Mouse (Mus musculus): ENCODE results near the gene Psenen. TPM values are rescaled to one million over a fixed set of nuclear protein-coding genes. Genes with fewer than 3 reads are reported as not detected.

Psenen gene
- total RNA-seq, 1 experiment = 65.3 TPM

DNA sequence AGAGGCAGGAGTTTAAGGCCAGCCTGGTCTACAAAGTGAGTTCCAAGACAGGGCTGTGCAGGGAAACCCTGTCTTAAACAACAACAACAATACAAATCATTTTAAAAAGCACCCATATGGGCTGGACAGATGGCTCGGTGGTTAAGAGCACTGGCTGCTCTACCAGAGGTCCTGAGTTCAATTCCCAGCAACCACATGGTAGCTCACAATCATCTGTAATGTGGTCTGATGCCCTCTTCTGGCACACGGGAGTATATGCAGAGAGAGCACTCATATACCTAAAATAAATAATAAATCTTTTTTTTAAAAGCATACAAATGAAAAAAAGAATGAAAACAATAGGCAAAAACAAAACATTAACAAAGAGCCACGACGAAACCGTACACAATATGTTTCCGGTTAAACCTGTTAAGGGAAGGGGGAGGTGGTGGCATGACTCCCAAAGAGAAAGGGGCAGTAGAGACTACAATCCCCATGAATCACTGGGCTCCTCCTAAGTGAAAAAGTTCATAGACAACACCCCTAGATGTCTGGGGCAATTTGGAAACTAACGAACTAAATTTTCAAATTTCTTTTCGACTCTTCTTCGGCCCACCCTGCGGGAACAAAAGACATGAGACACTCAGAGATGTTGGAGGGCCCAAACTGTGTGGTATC, 11.9 kb downstream of the Psenen start:
- peak; percentile 69 for DNase-seq (ENCODE audit: low read depth, low spot score)
- H3K4me3 ChIP-seq (ENCODE audit: insufficient read depth in 1 of 2, low read depth in 1 of 2, low read length in 2 of 2, poor library complexity in 1 of 2, severe bottlenecking in 1 of 2) = peak overlapping the region; percentile 89 to 95
- in situ Hi-C loops (cut with MboI; ENCODE audit: low sequenced_read_pairs in 2 of 2, unreplicated experiment in 2 of 2) = no loop called here
- H3K9ac ChIP-seq (ENCODE audit: insufficient read depth, low read depth, low read length, poor library complexity, severe bottlenecking) = peak overlapping the region; percentile 85
- peak overlapping the region; percentile 95 for H3K27ac ChIP-seq (ENCODE audit: insufficient read depth, low read depth, low read length, poor library complexity, severe bottlenecking)
- peaks cover 0 to 8% of the 10 kb centered on the region in 2 experiments; a peak in 2 of 4 replicates for H3K4me1 ChIP-seq (ENCODE audit: control insufficient read depth in 2 of 2, insufficient read depth in 2 of 2, low read length in 2 of 2, poor library complexity in 1 of 2)
- TF ChIP-seq HCFC1 (IDR thresholded peaks at IDR 0.05; ENCODE audit: borderline replicate concordance, insufficient read depth, low read length) (peak; percentile 94), ZNF384 (IDR thresholded peaks at IDR 0.05; ENCODE audit: low read depth, low read length) (no peak), ZC3H11A (IDR thresholded peaks at IDR 0.05; ENCODE audit: borderline replicate concordance, low read depth, low read length) (no peak), CHD2 (IDR thresholded peaks at IDR 0.05; ENCODE audit: low read depth, low read length) (no peak), MAFK (IDR thresholded peaks at IDR 0.05; ENCODE audit: insufficient read depth, low read depth, low read length) (no peak)
- H3K9me3 ChIP-seq (ENCODE audit: control insufficient read depth, insufficient read depth, low read depth, low read length) = no peaks in the 10 kb centered on the region
- peaks cover 13% of the 10 kb centered on the region for H3K36me3 ChIP-seq (ENCODE audit: control insufficient read depth, insufficient read depth, low read length, poor library complexity, severe bottlenecking)

- Histone ChIP-seq H3K27ac (ENCODE audit: insufficient read depth, low read depth, low read length, poor library complexity, severe bottlenecking) (no peak overlapping the region), H3K9ac (ENCODE audit: insufficient read depth, low read depth, low read length, poor library complexity, severe bottlenecking) (no peak overlapping the region), H3K36me3 (ENCODE audit: control insufficient read depth, insufficient read depth, low read length, poor library complexity, severe bottlenecking) (peaks cover 9% of the 10 kb centered on the region), H3K4me1 (ENCODE audit: control insufficient read depth in 2 of 2, insufficient read depth in 2 of 2, low read length in 2 of 2, poor library complexity in 1 of 2) (peaks cover 0 to 8% of the 10 kb centered on the region in 2 experiments; a peak in 2 of 4 replicates), H3K4me3 (ENCODE audit: insufficient read depth in 1 of 2, low read depth in 1 of 2, low read length in 2 of 2, poor library complexity in 1 of 2, severe bottlenecking in 1 of 2) (no peak overlapping the region), H3K9me3 (ENCODE audit: control insufficient read depth, insufficient read depth, low read depth, low read length) (no peaks in the 10 kb centered on the region)
- DNase-seq (ENCODE audit: low read depth, low spot score) = no peak
- in situ Hi-C loops (cut with MboI; ENCODE audit: low sequenced_read_pairs in 2 of 2, unreplicated experiment in 2 of 2) = no loop called here
- TF ChIP-seq MAFK (IDR thresholded peaks at IDR 0.05; ENCODE audit: insufficient read depth, low read depth, low read length) (no peak), ZNF384 (IDR thresholded peaks at IDR 0.05; ENCODE audit: low read depth, low read length) (no peak), ZC3H11A (IDR thresholded peaks at IDR 0.05; ENCODE audit: borderline replicate concordance, low read depth, low read length) (no peak), HCFC1 (IDR thresholded peaks at IDR 0.05; ENCODE audit: borderline replicate concordance, insufficient read depth, low read length) (no peak), CHD2 (IDR thresholded peaks at IDR 0.05; ENCODE audit: low read depth, low read length) (no peak)
Measured at GRCm38 (mm10) chr7:30550603-30551002, 12.8 kb downstream of the Psenen start.

- peaks cover 3% of the 10 kb centered on the region; the same call in 1 of the 2 replicates for H3K36me3 ChIP-seq (ENCODE audit: control insufficient read depth, insufficient read depth, low read length, poor library complexity, severe bottlenecking)
- DNase-seq (ENCODE audit: low read depth, low spot score) = no peak
- H3K9ac ChIP-seq (ENCODE audit: insufficient read depth, low read depth, low read length, poor library complexity, severe bottlenecking) = no peak overlapping the region
- no peak overlapping the region for H3K4me3 ChIP-seq (ENCODE audit: insufficient read depth in 1 of 2, low read depth in 1 of 2, low read length in 2 of 2, poor library complexity in 1 of 2, severe bottlenecking in 1 of 2)
- in situ Hi-C loops (cut with MboI; ENCODE audit: low sequenced_read_pairs in 2 of 2, unreplicated experiment in 2 of 2) = no loop called here
- H3K27ac ChIP-seq (ENCODE audit: insufficient read depth, low read depth, low read length, poor library complexity, severe bottlenecking) = no peak overlapping the region
- H3K9me3 ChIP-seq (ENCODE audit: control insufficient read depth, insufficient read depth, low read depth, low read length) = no peaks in the 10 kb centered on the region
- peaks cover 0 to 8% of the 10 kb centered on the region in 2 experiments; a peak in 2 of 4 replicates for H3K4me1 ChIP-seq (ENCODE audit: control insufficient read depth in 2 of 2, insufficient read depth in 2 of 2, low read length in 2 of 2, poor library complexity in 1 of 2)
- no peak for TF ChIP-seq ZNF384 (IDR thresholded peaks at IDR 0.05; ENCODE audit: low read depth, low read length)
- peak; percentile 69 for TF ChIP-seq HCFC1 (IDR thresholded peaks at IDR 0.05; ENCODE audit: borderline replicate concordance, insufficient read depth, low read length)
Measured at GRCm38 (mm10) chr7:30549880-30550279, 13.5 kb downstream of the Psenen start.

- in situ Hi-C loops (cut with MboI; ENCODE audit: low sequenced_read_pairs in 2 of 2, unreplicated experiment in 2 of 2) = no loop called here
- Histone ChIP-seq H3K27ac (ENCODE audit: insufficient read depth, low read depth, low read length, poor library complexity, severe bottlenecking) (no peak overlapping the region), H3K9me3 (ENCODE audit: control insufficient read depth, insufficient read depth, low read depth, low read length) (no peaks in the 10 kb centered on the region), H3K4me3 (ENCODE audit: insufficient read depth in 1 of 2, low read depth in 1 of 2, low read length in 2 of 2, poor library complexity in 1 of 2, severe bottlenecking in 1 of 2) (no peak overlapping the region), H3K4me1 (ENCODE audit: control insufficient read depth in 2 of 2, insufficient read depth in 2 of 2, low read length in 2 of 2, poor library complexity in 1 of 2) (peaks cover 0 to 19% of the 10 kb centered on the region in 2 experiments; a peak in 2 of 4 replicates), H3K36me3 (ENCODE audit: control insufficient read depth, insufficient read depth, low read length, poor library complexity, severe bottlenecking) (peaks cover 8% of the 10 kb centered on the region; the same call in 1 of the 2 replicates), H3K9ac (ENCODE audit: insufficient read depth, low read depth, low read length, poor library complexity, severe bottlenecking) (no peak overlapping the region)
- TF ChIP-seq CHD2 (IDR thresholded peaks at IDR 0.05; ENCODE audit: low read depth, low read length) (no peak), ZNF384 (IDR thresholded peaks at IDR 0.05; ENCODE audit: low read depth, low read length) (no peak), HCFC1 (IDR thresholded peaks at IDR 0.05; ENCODE audit: borderline replicate concordance, insufficient read depth, low read length) (no peak), ZC3H11A (IDR thresholded peaks at IDR 0.05; ENCODE audit: borderline replicate concordance, low read depth, low read length) (no peak), MAFK (IDR thresholded peaks at IDR 0.05; ENCODE audit: insufficient read depth, low read depth, low read length) (no peak)
- DNase-seq (ENCODE audit: low read depth, low spot score) = no peak
Measured at GRCm38 (mm10) chr7:30544327-30544726, 19.1 kb downstream of the Psenen start.

All from ES-E14 (cell line).